Mouse (Mus musculus) fibroblast of lung, adult 2 months (primary cell): ENCODE measurements around the gene Kiss1.

Experiments
- DNase-seq: peaks from one replicate; pipeline ENCODE4 v3.0.0-alpha.2; 2011; ENCODE audit warnings: low read depth

Kiss1 gene

DNA sequence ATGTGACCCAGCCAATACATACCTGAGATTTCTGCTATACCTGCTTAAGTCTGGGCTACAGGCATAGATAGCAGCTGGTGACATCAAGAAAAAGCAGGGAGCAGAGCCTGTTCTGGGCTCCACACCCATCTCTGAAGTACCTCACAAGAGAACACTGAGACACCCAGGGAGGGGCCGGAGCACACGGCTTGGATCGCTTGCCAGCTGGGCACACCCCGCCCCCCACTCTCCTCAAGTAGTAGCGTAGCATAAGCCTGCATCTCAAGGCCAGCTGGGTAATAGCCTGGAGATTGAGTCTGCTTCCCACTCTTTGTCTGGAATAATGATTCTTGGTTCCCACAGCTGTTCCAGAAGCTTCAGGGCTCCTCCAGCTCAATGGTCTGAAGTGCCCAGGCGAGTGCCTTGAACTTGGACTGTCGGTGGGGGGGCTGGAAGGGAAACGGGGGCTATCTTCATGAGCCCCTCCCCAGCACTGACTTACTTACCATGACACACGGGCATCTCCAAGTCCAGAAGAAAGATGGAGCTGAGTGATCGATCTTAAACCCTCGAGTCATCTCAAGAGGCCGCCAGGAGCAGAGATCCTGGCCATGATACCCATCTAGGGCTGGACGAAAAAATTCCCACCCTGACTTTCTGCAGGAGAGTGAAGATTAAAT is at the start of gene Kiss1:
Gene Kiss1, plus strand, starts transcription at position 609 of the 659 bp plus-strand sequence.
- DNase-seq, result no peak

DNA sequence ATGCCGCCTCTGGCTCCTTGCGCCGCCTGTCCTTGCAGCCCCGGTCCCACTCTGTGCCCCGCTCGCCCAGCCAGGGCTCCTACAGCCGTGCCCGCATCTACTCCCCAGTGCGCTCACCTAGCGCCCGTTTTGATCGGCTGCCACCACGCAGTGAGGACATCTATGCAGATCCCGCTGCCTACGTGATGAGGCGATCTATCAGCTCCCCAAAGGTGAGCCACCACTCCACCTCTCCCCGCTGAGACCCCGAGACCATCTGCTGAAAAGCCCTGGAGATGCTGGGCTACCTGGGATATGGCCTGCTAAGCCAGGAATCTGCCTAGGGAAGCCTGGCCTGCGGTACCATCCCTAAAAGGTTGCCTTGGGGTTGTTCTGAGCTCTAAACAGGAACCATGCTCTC is 47.5 kb upstream of the Kiss1 start:
- DNase-seq, result no peak

DNA sequence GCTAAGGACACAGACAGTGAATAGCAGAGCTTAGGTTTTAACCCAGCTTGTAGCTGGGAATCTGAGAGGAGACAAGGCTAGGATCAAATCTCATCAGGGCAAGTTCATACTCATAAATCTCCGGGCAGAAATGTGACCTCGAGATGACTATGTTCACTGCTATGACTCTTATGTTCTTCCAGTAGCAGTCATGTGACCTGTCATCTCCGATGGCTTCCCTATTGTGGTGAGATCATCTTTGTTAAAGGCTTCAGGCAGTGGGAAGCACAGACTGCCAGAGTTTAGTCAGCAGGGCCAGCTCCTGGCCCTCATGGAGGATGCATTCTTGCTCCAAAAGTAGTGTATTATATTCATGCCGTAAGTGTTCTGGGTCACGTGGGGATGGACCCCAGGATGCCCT is 44.7 kb upstream of the Kiss1 start:
- peak; percentile 9 for DNase-seq

DNA sequence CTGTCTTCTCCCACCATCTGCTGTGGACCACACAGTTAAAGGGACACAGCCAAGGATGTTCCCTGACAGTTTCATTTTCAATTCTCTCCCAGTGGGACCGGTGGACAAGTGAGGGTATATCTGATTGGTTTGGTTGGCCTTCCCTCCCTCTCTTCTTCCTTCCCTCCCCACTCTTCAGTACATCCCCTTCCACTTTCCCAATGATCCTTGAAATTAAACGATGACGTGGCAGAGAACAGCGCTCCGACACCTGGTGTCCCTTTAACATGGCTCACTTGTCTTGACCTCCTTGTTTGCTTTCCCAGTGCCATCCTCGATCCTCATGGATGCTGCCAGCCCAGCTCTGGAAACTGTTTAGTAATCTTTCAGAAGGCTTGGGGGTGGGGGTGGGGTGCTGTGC is 43.1 kb upstream of the Kiss1 start:
- DNase-seq, result no peak

DNA sequence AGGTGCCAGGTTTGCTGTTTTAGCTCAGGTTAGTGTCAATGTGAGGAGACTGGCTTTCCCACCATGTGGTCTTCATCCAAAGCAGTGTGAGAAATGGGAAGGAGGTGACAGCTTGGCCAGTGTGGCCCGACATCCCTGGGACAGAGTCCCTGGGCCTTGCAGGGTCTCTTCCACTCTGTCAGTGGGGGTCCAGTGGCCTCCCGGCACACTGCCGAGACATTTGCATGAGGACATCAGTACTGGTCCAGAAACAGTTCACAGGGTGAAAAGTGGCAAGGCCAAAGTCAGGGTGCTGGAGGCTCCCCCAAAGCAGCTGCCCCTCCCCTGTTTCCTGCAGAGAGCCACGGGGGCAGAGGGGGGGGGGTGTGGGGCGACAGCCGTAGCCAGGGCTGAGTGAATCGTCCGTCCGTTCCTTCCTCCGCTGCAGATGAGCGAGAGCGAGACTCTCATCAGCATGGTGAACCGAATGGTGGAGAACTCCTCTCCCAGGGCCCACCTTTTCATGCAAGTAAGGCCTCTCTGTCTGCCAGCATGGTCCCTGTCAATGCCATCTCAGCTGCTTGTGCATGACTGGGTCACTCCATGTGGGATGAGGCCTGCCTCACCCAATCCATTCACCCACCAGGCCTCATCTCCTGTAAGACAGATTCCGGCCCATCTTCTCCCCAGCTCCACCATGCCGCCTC is 42.6 kb upstream of the Kiss1 start:
- DNase-seq, result no peak

DNA sequence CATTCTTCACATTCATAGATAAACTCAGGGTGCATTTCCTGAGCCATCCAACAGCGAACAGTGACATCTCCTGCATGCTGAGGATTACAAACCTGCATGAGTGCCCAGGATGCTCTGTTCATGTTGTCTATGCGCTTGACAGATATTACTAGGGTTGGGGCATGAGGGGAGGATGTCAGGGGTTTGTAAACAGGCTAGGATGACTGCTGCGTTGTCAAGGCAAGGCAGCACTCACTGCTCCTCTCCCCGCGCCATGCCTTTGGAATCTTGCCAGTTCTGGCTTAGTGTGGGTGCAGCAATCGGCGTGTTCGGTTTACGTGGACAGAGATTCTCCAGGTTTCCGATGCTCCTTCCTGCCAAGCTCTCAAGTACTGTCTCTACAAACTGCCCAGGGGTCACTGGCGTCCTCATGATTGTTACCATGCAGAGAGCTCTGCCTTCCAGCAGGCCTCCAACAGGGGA is 42.0 kb upstream of the Kiss1 start:
- DNase-seq, result no peak

DNA sequence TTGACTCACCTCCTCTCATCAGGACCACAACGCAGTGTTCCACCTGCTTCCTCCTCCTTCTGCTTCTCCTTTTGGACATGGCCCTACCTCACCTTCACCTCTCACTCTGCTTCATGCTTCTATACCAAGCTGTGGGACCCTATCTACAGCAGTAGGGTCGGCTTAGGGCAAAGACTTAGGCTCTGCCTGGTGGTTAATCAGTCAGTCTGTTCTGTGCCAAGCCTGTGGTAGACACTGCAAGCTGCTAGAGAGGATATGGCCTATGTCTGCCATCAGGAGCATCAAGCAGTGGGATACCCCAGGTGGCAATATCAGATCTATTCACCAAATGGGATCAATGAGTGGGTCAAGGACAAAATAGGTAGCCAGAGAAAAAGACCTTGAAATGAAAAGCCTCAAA is 41.1 kb upstream of the Kiss1 start:
- DNase-seq, result no peak

DNA sequence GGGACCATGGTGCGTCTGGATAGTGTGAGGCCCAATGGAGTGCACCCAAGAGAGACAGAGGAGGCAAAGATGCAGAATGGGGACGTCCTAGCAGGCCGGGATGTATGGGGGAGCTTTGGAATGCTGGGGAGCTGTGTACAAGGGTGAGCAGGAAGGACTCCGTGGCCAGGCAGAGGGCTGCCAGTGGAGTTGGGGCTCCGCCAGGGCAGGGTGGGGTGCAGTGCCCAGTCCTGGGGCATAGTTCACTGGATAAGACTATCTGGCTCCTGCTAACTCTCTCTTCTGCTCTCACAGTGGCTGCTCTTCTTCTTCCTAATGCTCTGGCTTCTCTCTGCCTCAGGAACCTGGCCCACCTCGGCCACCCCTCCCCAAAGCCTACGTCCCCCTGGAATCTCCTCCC is 35.8 kb upstream of the Kiss1 start:
- DNase-seq, result no peak

DNA sequence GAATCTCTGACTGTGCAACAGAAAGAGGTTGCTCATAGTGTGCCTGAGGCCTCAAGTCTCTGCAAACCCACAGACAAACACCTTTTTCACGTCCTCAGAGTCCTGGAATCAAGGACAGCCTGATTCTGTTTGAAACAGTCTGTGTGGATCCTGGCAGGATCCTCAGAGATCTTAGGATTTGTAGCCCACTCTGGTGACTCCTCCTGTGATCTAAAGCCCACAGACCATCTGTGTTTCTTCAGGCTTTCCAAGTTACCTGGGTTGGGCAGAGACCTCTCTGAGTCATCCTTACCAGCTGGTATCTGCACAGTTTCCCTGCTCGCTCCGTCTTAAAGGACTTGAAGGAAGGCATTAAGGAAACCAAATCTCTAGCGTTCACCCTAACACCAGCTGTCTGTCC is 34.6 kb upstream of the Kiss1 start:
- no peak for DNase-seq

DNA sequence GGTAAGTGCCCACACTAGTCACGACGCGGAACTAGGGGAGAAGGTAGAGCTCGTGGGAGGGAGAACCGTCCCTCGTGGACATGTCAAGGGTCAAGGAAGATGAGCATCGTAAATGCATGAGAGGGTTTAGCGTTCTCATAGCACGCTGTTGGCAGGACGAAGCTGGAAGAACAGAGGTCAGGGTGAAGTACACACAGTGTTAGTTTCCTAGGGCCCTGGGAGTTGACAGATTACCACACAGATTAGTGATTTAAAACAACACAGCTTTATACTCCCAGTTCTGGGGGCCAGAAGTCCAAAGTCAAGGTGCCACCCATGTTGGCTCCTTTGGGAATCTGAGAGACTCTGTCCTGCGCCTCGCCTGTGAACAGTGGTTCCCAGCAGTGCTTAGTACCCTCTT is 33.8 kb upstream of the Kiss1 start:
- no peak for DNase-seq

DNA sequence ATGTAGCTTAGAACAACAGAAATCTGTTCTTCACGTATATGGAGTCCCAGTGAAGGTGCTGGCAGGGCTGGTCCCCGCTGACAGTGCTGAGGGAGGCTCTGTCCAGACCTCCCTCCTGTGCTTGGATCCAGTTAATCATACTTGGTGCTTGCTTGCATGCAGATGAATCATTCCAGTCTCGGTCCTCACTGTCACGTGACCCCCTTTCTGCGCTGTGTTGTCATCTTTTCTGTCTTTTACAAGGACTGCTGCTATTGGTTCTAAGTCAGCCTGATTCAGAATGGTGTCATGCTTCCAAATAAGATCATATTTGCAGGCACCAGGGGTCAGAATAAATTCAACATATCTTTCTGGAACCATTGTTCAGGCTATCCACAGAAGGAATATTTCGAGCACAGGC is 29.8 kb upstream of the Kiss1 start:
- no peak for DNase-seq

DNA sequence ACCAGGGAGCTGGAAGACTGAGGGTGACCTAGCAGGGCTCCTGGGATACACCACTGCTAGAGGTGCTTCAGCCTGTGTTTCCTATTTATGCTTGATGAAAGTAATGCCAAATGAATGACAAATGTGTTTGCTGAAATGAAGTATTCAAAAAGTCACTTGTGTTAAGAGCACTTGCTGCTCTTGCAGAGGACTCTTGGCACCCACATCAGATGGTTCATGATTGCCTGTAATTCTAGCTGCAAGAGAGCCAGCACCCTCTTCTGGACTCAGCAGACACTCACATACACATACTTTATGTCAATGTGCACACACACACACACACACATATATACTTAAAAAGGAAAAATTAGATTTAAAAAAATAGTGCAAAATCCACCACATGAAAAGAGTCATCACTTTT is 29.1 kb upstream of the Kiss1 start:
- no peak for DNase-seq

DNA sequence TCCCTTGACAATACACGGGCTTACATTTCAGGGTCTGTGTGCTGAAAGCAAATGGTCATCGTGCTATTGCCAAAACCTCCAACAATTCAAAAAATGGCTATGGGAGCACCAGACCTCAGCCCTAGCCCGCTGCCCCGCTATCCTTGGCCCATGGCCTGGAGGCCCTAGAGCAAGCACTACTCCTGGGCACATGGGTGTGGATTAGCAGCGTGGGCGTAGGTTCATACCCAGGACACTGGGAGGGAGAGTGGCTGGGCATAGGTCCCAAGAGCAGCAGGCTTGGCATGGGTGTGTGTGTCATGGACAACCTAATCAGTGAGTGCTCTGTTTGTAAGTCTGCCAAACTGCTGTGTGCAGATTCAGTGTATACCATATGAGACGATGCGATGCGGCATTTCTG is 25.3 kb upstream of the Kiss1 start:
- peak; percentile 80 for DNase-seq

DNA sequence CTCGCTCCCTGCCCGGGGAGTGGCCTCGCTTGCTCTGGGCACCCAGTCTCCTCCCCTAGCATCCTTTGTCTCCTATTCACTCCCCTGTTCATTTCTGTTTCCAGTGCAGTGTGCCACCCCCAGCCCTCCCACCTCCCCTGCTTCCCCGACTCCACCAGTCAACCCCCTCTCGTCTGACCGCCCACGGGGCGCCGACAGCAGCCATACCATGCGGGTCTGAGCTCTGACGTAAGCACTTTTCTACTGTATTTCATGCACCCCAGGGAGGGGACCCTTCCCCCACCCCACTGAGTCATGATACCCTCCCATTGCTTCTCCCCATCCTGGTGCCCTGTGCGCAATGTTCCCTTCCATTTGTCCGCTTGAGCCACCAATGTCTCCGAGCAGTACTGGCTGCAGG is 22.9 kb upstream of the Kiss1 start:
- no peak for DNase-seq

DNA sequence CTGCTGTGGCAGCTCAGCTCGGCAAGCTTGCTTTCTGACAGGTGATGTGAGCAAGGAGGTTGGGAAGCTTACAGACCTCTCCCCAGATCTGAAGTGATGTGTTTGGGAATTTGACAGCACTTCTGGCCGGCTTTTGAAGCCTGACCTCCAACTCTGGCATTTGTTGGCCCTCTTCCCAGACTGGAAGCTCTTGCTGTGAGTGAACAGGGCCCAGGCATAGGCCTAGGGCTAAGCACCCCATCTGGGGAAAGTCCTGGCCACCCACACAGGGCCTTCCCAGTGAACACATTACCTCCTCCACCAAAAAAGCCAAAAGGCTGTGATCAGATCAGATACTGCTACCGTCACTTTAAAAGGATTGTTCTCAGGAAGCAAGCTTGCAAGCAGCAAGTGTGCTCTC is 19.1 kb upstream of the Kiss1 start:
- DNase-seq, result peak; percentile 64

DNA sequence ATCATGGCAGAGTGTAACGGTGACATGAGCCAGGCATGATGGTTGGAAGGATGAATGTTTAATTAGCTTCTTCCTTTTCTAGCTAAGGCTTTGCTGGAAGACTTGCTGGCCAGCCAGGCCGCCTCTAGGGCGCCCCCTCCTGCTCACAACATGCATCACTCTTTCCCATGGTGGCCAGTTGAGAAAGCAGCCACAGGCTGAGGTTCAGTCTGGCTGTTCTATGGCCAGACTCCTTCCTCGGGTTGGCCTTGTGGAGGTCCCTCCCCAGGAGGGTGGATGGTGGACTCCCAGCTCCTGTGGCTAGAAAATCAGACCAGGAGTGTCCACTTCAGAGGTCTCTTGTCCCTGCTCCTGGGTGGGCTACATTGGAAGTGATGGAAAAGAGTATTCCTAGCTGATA is 14.8 kb upstream of the Kiss1 start:
- DNase-seq, result peak; percentile 43

DNA sequence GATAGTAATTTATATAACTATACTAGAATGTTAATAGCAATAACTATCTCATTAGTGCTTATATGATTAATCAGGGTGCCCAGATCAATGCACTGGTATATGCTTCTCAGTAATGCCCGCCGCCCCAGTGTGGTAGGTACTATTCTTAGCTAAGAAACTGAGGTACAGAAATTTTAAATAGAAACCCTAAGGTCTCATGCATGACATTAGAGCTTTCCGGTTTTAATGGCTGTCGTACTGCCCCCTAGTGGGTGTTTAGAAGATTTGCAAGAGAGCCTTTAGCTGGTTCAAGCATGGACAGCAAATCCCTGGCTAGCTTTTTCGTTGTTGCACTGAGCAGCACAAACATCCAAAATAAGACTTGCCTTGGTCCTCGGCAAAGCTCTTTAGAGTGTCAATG is 14.4 kb upstream of the Kiss1 start:
- no peak for DNase-seq

DNA sequence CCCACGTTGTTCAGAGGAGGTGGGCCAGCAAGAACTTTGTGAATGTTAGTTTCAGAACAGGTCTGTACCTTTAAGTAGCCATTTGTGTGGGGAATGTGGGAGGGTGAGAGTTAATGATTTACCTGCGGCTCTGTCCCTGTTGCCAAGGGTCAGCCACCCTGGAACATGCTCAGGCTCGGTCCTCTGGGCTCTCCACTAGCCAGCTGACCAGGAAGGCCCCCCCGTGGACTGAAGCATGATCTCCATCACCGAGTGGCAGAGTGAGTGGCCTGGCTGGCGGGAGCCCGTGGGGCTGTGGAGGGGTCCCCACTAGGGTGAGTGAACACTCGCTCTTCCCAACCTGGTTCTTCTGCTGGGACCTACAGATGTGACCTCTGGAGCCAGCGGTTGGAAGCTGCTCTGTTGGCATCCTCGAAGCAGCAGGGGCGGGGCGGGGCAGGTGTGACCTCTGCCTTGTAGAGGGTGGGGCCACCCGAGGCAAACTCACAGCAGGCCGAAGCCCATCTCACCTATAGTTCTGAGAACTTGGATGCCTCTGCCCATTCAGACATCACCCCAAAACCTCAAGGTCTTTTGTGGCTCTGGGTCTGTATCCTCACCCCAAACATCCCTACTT is 11.9 kb upstream of the Kiss1 start, which contains the start of gene Golt1a:
Gene Golt1a, plus strand, starts transcription at position 149 of the 616 bp plus-strand sequence.
- no peak for DNase-seq

DNA sequence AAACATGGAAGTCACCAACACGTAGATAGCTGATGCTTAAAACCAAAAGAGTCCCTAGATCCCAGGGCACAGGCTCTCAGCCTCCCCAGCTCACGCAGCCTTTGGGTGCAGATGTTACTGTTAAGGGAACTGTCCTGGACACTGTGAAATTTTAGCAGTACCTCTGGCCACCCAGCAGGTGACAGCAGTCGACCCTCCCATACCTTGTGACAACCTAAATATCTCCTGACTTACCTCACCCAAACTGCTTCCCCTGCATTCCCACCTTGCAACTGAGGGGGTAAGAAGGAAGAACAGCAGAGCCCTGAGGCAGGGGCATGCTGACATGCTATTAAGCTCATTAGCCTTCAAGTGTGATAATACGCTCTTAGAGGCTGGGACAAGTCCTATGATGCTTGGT is 10.4 kb upstream of the Kiss1 start:
- no peak for DNase-seq

DNA sequence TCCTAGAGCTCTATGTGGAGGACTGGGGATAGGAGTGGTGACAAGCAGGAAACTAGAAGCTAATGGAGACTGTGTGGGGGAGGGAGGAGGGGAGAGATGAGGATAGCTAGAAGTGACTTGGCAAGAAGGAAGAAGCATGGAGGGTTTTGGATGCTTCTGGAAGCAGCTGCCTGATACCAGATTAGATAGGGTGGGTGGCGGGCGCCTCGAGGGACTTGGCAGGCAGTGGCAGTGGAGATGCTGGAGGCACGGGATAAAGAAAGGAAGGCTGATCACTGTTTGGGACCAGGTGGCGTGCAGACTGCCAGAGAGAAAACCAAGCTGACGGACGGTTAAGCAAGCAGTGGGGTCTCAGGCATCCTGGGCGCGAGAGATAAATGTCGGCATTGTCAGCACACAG is 9.7 kb upstream of the Kiss1 start:
- no peak for DNase-seq

DNA sequence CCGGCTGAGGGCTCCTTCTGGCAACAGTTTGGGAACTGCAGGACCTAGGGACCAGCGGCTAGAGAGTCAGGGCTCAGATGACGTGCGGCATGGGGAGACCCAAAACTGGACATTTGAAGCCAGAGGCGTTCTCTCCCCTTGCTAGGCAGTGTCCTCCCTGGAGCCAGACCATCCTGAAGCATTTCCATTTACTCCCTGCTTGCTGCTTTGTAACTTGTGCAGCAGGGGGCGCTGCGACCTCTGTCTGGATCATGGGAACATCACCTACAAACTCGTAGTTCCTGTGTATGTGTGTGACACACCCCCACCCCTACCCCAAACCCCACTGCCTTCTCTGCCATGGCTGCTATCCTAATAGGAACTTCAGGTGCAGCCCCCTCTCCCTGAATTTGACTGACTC is 7.3 kb upstream of the Kiss1 start:
- DNase-seq, result no peak

DNA sequence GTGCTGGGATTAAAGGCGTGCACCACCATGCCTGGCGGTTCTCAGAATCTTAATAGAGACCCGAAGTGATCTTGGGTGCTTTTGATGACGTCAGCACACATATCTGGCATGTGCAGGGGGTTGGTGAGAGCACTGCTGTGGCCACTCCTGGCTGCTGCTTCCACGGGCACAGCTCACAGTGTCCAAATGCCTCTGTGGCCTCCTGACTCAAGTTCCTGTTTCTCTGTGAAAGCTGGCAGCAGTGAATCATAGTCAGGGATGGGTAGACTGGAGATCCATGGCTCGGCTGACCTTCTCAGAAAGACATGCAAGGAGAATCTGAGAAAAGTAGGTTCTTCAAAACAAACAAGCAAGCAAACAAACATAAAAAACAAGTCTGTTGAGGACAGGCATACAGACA is 5.9 kb upstream of the Kiss1 start:
- DNase-seq, result no peak

DNA sequence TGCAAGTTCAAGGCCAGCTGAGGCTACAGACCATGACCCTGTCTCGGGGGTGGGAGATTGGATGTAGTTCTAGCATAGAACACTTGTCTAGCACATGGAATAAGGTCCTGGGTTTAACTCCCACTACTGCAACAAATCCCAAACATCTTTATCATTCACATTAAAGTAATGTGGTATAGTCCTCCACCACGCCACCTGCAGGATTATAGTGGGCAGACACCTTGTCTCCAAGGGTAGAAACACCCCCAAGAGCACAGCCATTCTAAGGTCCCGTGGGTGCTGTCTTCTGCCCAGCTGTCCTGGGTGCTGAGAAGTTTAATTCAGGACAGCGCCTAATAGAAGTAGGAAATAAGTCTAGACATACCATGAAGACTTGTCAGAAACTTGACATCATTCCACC is 5.1 kb upstream of the Kiss1 start:
- DNase-seq, result no peak

DNA sequence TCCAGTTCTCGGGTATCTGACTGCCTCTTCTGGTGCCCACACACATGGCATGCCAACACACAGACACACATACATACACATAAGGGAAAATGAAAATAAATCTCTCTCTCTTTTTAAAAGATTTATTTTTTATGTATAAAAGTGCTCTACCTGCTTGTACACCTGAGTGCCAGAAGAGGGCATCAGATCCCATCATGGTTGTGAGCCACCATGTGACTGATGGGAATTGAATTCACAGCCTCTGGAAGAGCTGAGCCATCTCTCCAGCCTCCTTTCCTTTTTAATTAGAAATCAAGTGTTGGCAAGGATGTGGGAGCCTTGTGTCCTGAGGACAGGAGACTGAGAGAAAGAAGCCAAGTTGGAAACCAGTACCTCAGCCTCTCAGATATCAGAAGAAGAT is 4.5 kb upstream of the Kiss1 start:
- DNase-seq, result no peak
